Mouse (Mus musculus) heart, embryonic 16.5 days (tissue): ENCODE results near the gene Kcnh6. TPM values are rescaled to one million over a fixed set of nuclear protein-coding genes. Genes with fewer than 3 reads are reported as not detected.

Experiments used
- ATAC-seq: fragments of 200-750 bp; cut with Nextera tagmentation; replicated peaks from 2 replicates; pipeline ENCODE4 v1.8.0; 2017; ENCODE audit warnings: moderate number of reproducible peaks; ENCODE audit not compliant: insufficient read depth, low FRiP score; ENCODE audit errors: extremely low read depth
- H3K27ac ChIP-seq: fragments of 300-500 bp; sonication (generic); 2 replicates; pipeline ENCODE4 v1.5.1; 2014; ENCODE audit warnings: mild to moderate bottlenecking, low read length, control low read depth, moderate library complexity
- H3K27me3 ChIP-seq: fragments of 300-500 bp; sonication (generic); 2 replicates; pipeline ENCODE4 v1.6.1; 2014; ENCODE audit warnings: low read length, mixed read lengths; ENCODE audit not compliant: control insufficient read depth, insufficient read depth
- H3K36me3 ChIP-seq: fragments of 300-500 bp; sonication (generic); 2 replicates; pipeline ENCODE4 v1.6.1; 2014; ENCODE audit not compliant: control insufficient read depth, insufficient read depth
- H3K4me1 ChIP-seq: fragments of 300-500 bp; sonication (generic); 2 replicates; pipeline ENCODE4 v1.6.1; 2014; ENCODE audit warnings: low read length, mixed read lengths; ENCODE audit not compliant: control insufficient read depth, insufficient read depth
- H3K4me2 ChIP-seq: fragments of 300-500 bp; sonication (generic); 2 replicates; pipeline ENCODE4 v1.6.1; 2014; ENCODE audit warnings: low read depth, mild to moderate bottlenecking, control low read depth, low read length
- H3K4me3 ChIP-seq: fragments of 300-500 bp; sonication (generic); 2 replicates; pipeline ENCODE4 v1.5.1; 2014; ENCODE audit warnings: mild to moderate bottlenecking, control low read depth, low read length
- H3K9ac ChIP-seq: fragments of 300-500 bp; sonication (generic); 2 replicates; pipeline ENCODE4 v1.6.1; 2014; ENCODE audit warnings: low read length, control low read depth
- H3K9me3 ChIP-seq: fragments of 300-500 bp; sonication (generic); replicated peaks from 2 replicates; pipeline ENCODE4 v1.6.1; 2016; ENCODE audit warnings: low read length; ENCODE audit not compliant: control insufficient read depth
- WGBS: fragments of 180-500 bp; shearing (Covaris S2); extraction: QIAGEN DNeasy Blood & Tissue Kit; methylation state at CpG from one replicate; pipeline ENCODE4 v1.1.7; 2014; 5-methylcytosine and 5-hydroxymethylcytosine counted together
- polyA plus RNA-seq: library from polyadenylated mRNA; unstranded; fragments of >200 nt; fragmentation: Nextera tagmentation; extraction: Ambion mirVana; gene quantifications from 2 replicates; pipeline ENCODE4 v1.2.1, GENCODE M21; 2015

The Kcnh6 gene
- polyA plus RNA-seq, 1 experiment from 2014 or later = 0.35 TPM

DNA sequence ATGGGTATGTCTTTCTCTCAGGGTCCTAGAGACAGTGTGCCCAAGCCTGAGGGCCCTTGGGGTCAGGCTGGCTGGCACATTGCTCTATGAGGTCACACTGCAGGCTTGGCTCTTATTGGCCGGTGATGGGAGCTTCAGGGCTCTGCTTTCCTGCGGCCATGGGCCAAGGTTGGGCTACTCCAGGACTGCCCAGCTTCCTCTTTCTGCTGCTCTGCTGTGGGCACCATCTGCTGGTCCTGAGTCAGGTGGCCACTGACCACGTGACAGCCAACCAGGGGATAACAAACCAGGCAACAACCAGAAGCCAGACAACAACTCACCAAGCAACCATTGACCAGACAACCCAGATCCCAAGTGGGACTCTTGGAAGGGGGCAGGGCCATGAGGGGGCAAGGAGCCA, 32.9 kb upstream of the Kcnh6 start:
- Histone ChIP-seq H3K27me3 (peaks cover 15% of the 10 kb centered on the region), H3K9me3 (no peaks in the 10 kb centered on the region), H3K36me3 (no peaks in the 10 kb centered on the region), H3K9ac (no peak overlapping the region), H3K4me2 (no peak overlapping the region), H3K4me3 (no peak overlapping the region), H3K27ac (no peak overlapping the region), H3K4me1 (no peaks in the 10 kb centered on the region)
- ATAC-seq = no peak
- WGBS = 69% methylated on average over 3 of the region's 3 CpGs

DNA sequence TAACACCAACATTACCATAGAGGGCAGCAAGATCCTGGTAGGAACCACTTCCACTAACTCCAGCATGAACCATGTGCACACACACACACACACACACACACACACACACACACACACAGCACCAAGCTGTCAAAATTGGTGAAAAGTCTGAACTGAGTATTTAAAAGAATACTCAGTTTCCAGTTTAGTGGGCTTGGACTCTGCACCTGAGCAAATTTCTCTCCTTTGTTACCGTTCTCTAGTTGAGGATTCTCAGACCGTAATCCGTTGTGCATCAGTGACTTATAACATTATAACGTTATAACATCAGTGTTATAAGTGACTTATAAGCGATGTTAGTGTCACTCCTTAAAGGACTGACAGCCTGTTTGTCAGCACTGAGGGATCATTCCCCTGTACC, 32.3 kb upstream of the Kcnh6 start:
- Histone ChIP-seq H3K36me3 (no peaks in the 10 kb centered on the region), H3K27ac (no peak overlapping the region), H3K9me3 (no peaks in the 10 kb centered on the region), H3K4me2 (no peak overlapping the region), H3K27me3 (peaks cover 15% of the 10 kb centered on the region), H3K9ac (no peak overlapping the region), H3K4me1 (no peaks in the 10 kb centered on the region), H3K4me3 (no peak overlapping the region)
- no peak for ATAC-seq
- 85% methylated on average over 5 of the region's 5 CpGs for WGBS

DNA sequence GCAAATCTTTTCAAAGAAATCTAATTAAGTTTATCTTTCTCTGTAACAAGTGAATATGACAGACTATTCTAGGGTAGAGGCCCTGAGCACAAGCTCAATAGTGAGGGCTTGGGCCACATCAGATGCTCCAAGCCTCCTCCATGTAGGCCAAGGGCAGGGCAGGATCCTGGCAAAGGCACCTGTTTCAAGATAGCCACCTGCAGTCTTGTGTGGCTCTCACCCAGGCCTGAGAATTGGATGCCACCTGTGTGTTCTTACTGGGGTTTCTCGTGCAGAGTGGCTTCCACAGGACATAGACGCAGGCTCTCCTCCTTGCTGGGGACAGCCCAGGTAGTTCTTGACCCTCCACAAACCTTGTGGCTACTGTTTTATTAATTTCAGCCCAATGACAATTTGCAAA, 29.7 kb upstream of the Kcnh6 start:
- no peak overlapping the region for H3K27ac ChIP-seq
- H3K4me2 ChIP-seq = no peak overlapping the region
- no peaks in the 10 kb centered on the region for H3K9me3 ChIP-seq
- H3K9ac ChIP-seq = no peak overlapping the region
- H3K4me1 ChIP-seq = no peaks in the 10 kb centered on the region
- H3K4me3 ChIP-seq = no peak overlapping the region
- no peak for ATAC-seq
- H3K36me3 ChIP-seq = no peaks in the 10 kb centered on the region
- peaks cover 6% of the 10 kb centered on the region for H3K27me3 ChIP-seq
- 86% methylated on average over 2 of the region's 2 CpGs for WGBS

GRCm38 (mm10) chr11:105978634-105979033, 29.3 kb upstream of the Kcnh6 start:
- H3K4me2 ChIP-seq = no peak overlapping the region
- H3K9me3 ChIP-seq = no peaks in the 10 kb centered on the region
- H3K27ac ChIP-seq = no peak overlapping the region
- no peak for ATAC-seq
- H3K4me3 ChIP-seq = no peak overlapping the region
- no peak overlapping the region for H3K9ac ChIP-seq
- no peaks in the 10 kb centered on the region for H3K36me3 ChIP-seq
- H3K4me1 ChIP-seq = no peaks in the 10 kb centered on the region
- 54% methylated on average over 5 of the region's 5 CpGs for WGBS
- peaks cover 6% of the 10 kb centered on the region for H3K27me3 ChIP-seq

DNA sequence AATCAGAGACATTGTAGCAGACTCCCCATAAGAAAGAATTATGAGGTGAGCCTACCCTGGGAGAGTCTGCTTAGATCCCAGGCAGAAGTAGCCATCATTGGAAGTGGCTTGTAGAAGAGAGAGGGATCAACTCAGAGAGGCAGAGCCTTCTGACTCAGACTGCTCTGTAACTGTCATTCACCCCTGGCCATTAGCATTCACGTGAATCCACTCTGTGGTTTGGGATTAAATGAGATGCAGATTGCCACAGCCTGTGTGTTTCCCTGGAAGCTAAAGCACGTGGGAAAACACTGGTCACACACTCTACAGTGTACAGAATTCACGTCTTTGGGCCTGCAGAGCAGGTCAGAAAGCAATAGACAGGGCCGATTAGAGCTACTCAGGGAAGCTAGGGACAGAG, 23.5 kb upstream of the Kcnh6 start:
- WGBS = 69% methylated on average over 4 of the region's 4 CpGs
- Histone ChIP-seq H3K36me3 (no peaks in the 10 kb centered on the region), H3K27me3 (peaks cover 3% of the 10 kb centered on the region; the same call in 1 of the 2 replicates), H3K9ac (no peak overlapping the region), H3K27ac (no peak overlapping the region), H3K4me3 (no peak overlapping the region), H3K4me1 (0 out of 2 replicates have a peak, but pooled peaks cover 2% of the 10 kb centered on the region), H3K4me2 (no peak overlapping the region), H3K9me3 (no peaks in the 10 kb centered on the region)
- no peak for ATAC-seq

- H3K27me3 ChIP-seq = 0 out of 2 replicates have a peak, but pooled peaks cover 2% of the 10 kb centered on the region
- WGBS = 52% methylated on average over 6 of the region's 6 CpGs
- H3K4me1 ChIP-seq = 0 out of 2 replicates have a peak, but pooled peaks cover 2% of the 10 kb centered on the region
- H3K27ac ChIP-seq = no peak overlapping the region
- ATAC-seq = no peak
- no peaks in the 10 kb centered on the region for H3K9me3 ChIP-seq
- no peak overlapping the region for H3K4me2 ChIP-seq
- H3K36me3 ChIP-seq = no peaks in the 10 kb centered on the region
- no peak overlapping the region for H3K9ac ChIP-seq
- no peak overlapping the region for H3K4me3 ChIP-seq
Observed at GRCm38 (mm10) chr11:105987446-105987845, 20.5 kb upstream of the Kcnh6 start.

- 0 out of 2 replicates have a peak, but pooled peaks cover 2% of the 10 kb centered on the region for H3K27me3 ChIP-seq
- H3K9ac ChIP-seq = no peak overlapping the region
- no peak overlapping the region for H3K4me3 ChIP-seq
- H3K27ac ChIP-seq = no peak overlapping the region
- no peaks in the 10 kb centered on the region for H3K36me3 ChIP-seq
- no peaks in the 10 kb centered on the region for H3K9me3 ChIP-seq
- WGBS = 79% methylated on average over 6 of the region's 6 CpGs
- 0 out of 2 replicates have a peak, but pooled peaks cover 2% of the 10 kb centered on the region for H3K4me1 ChIP-seq
- H3K4me2 ChIP-seq = no peak overlapping the region
- ATAC-seq = no peak
Observed at GRCm38 (mm10) chr11:105989446-105989845, 18.5 kb upstream of the Kcnh6 start.

DNA sequence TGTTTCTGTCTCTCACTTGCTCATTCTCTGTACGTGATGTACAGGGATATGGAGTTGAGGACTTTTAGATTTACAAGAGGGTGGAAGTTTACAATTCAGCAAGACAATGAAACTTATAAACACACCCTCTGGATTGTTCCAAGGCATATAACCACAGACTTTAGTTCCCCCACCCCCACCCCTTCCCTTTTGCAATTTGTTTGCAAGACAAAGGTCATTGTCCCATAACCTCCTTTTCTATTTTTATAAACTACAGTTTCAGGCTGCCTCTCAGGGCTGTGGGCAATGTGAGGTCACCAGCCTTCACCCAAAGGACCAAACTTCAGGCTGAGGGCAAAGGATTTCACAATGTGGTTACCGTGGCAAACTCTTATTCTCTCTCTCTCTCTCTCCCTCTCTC, 17.7 kb upstream of the Kcnh6 start:
- Histone ChIP-seq H3K9ac (no peak overlapping the region), H3K27me3 (no peaks in the 10 kb centered on the region), H3K9me3 (no peaks in the 10 kb centered on the region), H3K4me2 (no peak overlapping the region), H3K4me3 (no peak overlapping the region), H3K27ac (no peak overlapping the region), H3K4me1 (0 out of 2 replicates have a peak, but pooled peaks cover 2% of the 10 kb centered on the region), H3K36me3 (no peaks in the 10 kb centered on the region)
- WGBS = 73% methylated on average over 2 of the region's 2 CpGs
- no peak for ATAC-seq

DNA sequence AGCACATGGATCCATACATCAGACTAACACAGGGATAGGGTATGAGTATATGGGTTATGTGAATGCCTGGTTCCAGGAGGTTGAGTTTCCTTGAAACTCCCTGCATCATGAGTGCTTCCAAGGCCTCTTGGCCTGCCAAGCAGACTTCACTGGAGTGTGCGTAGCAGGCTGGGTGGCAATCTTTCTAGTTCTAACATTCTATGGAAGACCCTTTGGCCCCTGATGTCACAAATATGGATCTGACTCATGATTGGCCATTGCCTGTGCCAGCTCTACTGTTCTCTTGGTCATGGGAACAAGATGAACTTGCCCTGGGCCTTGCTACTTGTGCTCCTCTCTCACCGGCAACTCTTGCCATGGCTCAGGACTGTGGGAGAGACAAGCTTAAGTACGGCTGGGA, 13.5 kb upstream of the Kcnh6 start, which contains the start of gene Ace3:
TSS of gene Ace3 (plus strand) at position 301 of the 400 bp plus-strand sequence.
- no peaks in the 10 kb centered on the region for H3K4me1 ChIP-seq
- no peak for ATAC-seq
- no peaks in the 10 kb centered on the region for H3K27me3 ChIP-seq
- no peaks in the 10 kb centered on the region for H3K9me3 ChIP-seq
- 83% methylated on average over 3 of the region's 3 CpGs for WGBS
- H3K4me2 ChIP-seq = no peak within 1 kb of the TSS
- H3K36me3 ChIP-seq = no peaks in the 10 kb centered on the region
- H3K27ac ChIP-seq = no peak within 1 kb of the TSS
- no peak within 1 kb of the TSS for H3K4me3 ChIP-seq
- H3K9ac ChIP-seq = no peak within 1 kb of the TSS
